Mouse (Mus musculus) embryo, embryonic 9.5 days (tissue): ENCODE measurements around the gene Col27a1.

ENCODE experiments used
- DNase-seq: peaks from one replicate; pipeline ENCODE4 v3.0.0-alpha.2; 2017; ENCODE audit errors: extremely low spot score

Gene Col27a1

DNA sequence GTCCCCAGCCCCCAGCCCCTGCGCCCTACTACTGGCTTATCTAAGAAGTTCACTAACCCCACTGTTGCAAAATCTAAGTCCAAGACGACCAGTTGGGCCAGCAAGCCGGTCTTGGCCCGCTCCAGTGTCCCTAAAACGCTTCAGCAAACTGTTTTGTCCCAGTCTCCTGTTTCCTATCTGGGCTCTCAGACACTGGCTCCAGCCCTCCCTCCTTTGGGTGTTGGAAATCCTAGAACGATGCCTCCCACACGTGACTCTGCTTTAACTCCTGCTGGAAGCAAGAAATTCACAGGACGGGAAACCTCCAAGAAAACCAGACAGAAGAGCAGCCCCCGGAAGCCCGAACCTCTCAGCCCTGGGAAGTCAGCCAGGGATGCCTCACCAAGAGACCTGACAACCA lies 11.6 kb downstream of the Col27a1 start:
- no peak for DNase-seq

DNA sequence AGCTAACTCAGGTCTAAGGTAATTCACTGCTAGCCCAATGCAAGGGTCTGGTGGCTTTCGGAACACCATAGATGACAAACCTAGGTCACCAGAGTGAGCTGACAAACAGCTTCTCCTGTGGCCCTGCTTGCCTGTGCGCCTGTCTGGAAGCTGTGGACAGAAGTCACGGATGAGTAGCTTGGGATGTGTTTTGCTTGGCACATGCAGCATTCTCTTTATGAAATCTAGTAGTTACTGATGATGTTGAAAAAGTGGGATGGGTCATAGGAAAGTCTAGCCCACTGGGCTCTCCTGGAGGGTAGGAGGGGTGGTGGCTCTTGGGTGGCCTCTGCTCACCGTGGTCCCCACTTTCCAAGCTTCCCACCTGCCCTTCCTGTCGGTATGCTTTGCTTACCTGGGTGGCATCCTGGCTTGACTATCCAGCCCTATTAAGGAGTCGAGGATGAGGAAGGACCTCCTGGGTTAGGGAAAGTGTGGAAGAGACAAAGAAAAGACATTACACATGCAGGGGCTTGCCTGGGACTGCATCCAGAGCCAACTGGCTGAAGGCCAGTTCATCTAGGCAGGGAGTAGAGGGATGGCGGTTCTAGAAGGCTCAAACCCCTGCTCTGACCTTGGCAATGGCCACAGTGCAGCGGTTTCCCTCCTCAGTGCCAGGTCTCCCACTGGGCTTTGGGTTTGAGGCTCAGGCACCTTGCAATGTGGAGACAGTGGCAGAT lies 12.5 kb downstream of the Col27a1 start:
- no peak for DNase-seq

DNA sequence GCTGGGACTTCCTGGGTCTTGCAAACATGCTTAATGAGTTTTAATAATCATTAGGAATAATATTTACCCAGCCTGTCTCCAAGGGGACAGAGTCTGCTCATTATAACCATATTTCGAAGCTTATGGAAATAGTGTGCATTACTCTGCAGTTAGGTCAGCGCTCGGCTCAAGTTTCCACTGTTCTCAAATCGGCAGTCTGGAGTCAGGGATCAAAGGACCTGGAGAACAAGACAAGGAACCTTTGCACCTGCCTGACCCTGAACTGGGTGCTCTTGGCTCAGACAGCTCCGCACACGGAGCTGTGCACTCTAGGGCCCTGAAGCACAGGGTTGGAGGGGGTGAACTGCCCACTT lies 13.1 kb downstream of the Col27a1 start:
- no peak for DNase-seq

DNA sequence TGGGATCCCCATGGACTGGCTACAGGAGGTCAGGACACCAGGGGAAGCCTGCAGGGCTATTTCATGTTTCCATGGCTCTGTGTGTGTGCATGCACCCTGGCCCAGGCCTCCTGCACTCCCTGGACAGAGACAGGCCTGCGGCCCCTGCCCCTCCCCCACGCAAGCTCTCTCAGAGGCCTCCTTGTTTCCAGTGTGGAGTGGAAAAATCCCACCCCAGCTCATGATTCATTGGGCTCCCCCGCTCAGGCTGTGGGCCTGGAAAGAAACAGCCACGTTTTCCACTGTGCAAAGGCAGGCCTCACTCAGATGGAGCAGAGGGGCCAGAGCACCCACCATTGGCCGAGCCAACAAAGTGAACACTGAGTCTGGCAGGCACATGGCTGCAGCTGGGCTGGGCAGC lies 15.1 kb downstream of the Col27a1 start:
- DNase-seq = no peak

DNA sequence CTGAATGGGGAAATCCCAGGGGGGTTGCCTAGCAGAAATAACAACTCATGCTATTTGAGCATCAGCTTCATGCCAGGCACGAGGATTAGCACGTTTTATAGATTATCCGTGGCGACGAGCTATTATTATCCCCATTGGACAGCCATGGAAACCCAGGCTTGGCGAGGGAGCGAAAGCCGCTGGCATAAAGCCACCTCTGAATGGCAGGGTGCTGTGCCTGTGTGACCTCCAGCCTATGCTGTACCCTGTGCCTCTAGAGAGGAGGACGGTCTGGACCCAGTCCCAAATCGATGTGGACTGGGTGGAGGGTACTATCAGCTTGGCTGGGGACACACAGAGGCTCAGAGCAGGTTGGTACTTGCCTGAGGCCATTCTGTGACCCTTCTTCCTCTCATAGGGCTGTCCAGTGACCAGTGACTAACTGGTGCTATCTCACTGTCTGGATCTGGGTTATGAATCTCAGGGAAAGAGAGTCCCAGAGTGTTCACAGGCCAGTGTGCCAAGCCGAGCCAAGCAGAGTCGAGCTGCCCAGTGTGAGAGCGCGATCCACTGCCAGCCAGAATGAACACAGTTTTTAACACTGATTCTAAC lies 16.3 kb downstream of the Col27a1 start:
- no peak for DNase-seq

DNA sequence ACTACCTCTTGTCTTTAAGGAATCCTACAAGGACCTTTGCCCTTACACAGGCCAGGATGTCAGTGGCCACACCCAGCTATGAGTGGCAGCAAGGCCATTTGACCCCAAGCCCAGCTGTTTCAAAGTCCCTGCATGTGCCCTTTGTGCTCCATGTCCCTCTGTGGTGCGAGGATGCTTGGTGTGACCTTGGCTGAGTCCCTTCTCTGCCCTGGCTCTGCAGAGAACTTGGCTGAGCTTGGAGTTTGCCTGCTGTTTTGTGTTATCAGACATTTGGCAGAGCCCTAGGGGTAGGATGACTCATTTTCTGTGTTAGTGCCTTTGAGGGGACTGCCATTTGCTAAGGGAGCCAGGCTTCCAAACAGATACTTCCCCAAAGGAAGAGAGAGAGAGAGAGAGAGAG lies 17.3 kb downstream of the Col27a1 start:
- no peak for DNase-seq

DNA sequence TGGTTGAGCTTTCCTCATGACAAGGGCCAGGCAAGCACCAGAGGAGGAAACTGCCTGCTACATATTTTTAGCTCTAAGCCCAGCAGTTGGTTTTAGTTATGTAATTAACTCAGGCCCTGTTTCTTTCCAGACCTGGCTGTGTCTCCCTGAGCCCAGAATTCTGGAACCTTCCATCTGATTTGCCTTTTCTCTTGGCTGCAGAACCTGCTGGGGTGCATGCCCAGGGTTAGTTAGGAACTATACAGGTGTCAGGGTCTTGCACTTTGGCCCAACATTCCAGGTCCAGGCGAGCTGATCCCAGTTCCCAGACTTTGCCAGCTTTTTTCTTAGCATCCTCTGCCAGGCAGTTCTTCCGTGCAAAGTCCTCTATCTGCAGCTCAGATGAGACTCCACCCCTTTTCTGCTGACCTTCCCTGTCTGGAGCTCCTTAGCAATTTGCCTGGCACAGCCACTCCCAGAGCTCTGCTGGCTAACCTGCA lies 18.8 kb downstream of the Col27a1 start:
- no peak for DNase-seq

DNA sequence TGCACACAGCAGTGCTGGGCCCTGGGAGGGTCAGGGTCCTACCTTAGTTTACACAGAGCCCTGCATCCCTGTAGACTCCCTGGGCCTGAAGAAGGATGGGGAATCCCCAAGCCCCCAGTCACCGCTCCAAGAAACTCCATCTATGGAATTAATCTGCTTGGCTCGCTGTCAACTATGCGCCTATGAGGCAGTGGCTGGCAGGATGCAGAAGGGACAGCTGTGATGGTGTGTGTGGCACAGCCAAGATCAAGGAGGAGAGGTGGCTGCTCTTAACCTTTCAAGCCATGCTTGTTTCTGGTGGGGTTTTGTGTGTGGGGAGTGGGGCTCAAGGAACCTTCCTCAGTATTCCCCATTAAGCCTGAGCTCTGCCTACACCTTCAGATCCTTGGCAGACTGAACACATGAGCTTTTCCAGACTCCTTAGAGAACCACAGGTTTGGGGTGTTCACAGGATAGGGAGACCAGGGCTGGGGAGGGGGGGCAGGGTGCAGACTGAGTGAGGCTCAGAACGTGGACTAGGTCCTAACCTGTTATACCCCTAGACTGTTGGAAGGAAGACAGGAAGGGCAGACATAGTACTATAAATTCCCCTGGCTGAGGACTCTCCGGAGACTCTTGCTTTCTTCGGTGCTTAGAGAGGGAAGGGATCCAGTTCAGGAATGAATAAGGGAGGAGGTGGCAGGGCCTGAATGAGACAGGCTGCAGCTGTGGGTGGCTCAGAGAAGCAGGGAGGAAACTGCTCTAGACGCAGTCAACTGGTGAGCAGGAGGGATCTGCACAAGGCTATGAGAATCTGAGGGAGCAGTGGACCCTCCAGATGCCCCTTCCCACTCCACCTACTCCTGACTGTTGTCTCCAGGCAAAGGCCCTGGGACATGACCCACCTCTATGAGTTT lies 20.0 kb downstream of the Col27a1 start:
- no peak for DNase-seq

DNA sequence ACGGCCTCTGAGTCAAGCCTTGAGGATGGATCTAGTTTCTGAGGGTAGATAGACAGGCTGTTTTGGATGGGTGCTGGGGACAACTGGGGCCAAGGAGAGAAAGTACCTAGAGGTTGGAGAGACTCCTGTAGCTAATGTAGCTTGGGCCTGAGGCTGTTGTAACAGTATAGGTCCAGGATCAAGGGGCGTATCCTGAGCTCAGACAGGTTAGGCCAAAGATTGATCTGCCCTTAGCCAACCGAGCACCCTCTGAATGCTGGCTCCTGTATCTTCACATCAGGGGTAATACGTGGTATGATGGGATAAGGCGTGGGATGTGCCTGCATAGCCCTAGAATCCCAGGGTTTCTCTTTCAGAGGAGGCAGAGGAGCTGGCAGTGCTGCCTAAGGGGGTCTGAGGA lies 21.0 kb downstream of the Col27a1 start:
- no peak for DNase-seq

DNA sequence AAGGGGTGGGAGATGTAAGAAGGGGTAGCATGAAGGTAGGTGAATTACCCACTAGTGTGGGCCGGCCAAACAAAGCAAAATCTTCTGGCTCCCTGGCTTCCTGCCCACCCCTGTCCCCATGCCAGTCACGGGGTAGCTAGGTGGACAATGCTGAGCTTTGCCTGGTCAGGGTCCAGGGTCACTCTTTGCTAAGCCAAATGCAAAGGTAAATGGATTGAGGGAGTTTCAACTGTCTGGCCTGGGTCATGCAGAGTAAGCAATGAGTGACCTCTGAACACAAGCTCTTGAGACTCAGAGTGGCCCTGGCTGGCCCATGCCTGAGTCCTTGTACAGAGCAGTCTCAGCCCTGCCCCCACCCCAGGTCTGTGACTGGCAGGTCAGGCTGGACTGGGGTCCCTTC lies 22.4 kb downstream of the Col27a1 start:
- DNase-seq = no peak

DNA sequence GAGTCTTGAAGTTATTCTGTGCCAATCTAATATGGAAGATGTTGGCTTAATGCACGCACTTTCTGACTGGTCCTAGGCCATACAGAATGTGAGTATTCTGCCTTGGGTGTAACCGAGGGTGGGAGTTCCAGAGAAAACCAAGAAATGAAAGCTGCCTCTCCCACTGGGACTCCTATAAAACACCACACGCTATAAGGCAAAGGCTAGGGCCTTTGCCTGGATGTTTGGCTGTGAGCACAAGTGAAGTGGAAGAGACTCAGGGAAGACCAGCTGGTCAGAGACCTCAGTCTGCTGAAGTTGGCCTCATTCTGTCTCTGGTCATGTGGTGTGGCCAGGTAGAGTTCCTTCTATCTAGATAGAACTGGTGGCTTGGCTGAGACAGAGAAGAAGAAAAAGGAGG lies 23.4 kb downstream of the Col27a1 start:
- DNase-seq = no peak

DNA sequence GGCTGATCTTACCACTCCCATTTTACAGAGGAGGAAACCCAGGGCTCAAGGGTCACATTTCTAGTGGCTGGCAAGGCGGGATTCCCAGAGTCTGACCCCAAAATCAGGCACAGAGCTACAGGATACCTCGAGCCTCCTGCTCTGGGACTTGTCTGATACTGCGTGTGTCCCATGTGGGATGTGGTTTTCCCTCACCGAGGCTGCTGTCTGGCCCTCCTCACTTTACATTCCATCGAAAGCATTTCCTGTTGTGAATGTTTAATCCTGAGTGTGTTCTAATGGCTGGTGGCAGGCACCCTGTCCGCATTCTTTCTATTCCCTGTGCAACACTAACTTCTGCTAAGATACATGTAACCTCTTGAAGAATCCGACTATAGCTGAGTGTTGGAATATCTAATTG lies 24.3 kb downstream of the Col27a1 start:
- no peak for DNase-seq

DNA sequence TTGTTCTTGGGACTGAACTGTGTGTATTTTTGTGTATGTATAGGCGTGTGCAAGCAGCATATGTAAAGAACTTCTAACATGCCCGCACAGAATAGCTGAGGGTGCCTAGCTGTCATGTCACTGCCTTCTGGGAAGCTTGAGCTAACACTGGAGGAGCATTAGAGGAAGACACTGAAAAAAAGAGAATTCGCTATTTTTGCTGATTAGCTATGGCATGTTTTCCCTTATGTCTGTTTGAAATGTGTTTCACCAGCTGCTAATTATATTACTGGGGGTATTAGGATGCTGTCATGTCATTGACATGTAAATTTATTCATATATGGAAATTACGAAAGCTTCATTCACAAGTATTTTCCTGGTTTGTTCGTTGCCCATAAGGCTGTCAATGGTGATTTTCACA lies 24.9 kb downstream of the Col27a1 start:
- no peak for DNase-seq

DNA sequence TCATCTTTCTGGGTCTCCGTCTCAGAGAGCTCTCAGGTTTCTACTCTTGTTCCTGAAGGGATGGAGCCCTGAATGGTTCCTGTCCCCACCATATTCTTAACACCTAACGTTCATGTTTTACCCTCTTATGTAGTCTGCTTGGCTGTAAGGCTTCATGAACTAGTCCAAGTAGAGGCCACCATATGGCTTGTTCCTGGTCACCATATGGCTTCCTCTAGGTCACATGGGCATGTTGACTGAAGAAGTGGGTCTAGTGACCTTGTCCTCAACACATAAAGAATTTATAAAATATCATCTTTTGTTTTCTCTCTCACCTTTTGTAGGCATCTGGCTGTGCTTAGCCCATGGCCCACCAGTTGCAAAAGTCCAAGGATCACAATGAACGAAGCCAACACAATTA lies 27.2 kb downstream of the Col27a1 start:
- no peak for DNase-seq

DNA sequence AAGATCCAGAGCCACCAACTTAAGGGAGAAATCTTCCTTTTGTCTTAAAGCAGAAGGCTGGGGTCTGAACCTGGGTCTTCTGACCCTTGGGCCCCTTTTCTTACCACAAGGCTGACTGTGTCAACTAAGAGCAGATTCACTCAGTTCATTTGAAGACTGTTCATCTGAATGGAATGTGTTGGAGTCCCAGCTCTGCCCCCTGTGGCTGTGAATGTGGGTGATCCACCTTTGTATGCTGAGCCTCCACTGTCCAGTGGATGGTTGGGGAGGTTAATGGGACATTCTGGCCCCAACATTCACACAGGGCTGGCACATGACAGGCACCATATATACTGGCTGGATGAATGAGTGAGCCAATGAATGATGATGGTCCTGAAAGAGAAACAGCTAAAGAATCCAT lies 34.2 kb downstream of the Col27a1 start:
- no peak for DNase-seq

DNA sequence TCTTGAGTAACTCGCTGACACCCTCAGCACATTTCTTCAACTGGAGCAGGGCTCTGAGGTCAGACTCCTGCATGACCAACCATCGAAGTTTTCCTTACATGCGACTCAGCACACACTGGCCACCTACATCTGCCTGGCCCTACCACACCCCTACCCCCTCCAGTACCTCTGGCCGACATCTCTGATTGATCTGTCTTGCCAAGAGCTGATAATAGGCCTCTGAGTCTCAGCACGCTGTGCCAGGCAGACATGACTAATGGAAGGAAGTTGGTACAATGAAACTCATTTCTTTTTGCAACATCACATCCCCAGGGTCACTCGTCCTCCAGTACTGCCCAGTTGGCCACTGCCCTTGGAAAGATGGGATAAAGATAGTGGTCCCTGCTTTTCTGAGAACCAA lies 35.1 kb downstream of the Col27a1 start:
- DNase-seq = no peak

DNA sequence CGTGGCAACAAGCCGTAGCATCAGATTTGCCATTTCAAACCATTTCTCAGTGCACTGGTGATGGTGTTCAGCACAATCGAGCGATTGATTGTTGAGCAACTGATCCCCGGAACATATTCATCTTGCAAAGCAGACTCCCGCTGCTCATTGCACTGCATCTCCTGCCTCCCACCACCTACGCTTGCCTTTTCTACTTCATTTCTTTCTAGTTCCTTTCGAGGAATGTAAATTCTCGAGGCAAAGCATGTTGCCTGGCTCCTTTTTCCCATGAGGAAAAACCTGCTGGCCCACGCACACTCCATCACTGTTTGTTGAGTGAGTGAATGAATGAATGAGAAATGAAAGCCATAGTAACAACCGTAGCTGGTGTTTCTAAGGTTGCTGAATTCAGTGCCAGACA lies 38.0 kb downstream of the Col27a1 start:
- no peak for DNase-seq

DNA sequence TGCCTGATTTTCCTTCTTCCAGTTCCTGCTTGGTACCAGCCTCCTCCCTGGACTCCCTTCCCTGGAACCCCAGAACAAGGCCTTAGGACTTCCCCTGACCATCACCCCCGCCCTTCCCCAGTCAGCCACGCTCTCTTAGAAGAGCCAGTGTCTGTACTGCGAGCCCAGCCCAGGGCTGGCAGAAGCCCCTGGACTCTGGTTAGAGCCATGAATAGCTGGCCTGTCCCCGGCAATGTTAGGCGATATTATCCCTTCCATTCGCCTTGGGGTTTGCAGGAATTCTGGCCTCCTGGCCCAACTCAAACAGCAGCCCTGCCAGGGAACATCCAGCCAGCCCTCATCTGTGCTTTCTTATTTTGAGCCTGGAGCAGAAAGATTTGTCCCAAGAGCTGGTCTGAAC lies 39.9 kb downstream of the Col27a1 start:
- DNase-seq = no peak

DNA sequence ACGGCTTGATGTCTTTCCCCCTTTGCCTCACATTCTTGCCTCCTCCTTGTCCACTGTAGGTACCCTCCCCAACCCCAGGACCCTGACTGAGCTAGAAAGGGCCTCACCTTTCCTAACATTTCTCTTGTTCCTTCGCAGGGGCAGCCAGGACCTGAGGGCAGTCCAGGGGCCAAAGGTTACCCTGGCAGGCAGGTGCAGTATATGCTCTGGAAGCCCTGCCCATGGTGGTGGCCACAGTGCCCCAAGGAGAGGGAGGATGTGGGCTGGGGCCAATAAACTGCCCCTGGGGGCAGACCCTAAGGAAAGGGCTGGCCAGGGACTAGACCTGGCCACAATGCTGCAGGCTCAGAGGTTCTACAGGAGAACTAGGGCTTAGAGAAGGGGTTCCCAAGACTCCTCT lies 40.3 kb downstream of the Col27a1 start:
- no peak for DNase-seq

DNA sequence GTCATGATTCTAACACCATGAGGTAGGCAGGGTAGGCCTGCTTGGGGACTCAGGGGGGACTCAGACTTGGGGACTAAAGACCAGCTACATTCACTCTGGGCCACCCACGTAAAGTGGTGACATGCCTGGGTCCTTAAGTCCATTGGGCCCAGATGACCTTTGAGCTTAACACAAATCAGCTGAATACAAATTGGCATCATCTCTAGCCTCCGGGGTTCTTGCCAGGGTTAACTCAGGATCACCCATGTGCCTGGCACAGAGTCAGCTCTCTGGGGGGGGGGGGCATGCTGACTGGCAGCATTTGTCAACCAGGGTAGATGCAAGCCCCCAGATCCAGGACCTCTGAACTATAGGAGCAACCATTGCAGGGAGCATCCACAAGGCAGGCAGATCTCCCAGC lies 42.6 kb downstream of the Col27a1 start:
- no peak for DNase-seq

DNA sequence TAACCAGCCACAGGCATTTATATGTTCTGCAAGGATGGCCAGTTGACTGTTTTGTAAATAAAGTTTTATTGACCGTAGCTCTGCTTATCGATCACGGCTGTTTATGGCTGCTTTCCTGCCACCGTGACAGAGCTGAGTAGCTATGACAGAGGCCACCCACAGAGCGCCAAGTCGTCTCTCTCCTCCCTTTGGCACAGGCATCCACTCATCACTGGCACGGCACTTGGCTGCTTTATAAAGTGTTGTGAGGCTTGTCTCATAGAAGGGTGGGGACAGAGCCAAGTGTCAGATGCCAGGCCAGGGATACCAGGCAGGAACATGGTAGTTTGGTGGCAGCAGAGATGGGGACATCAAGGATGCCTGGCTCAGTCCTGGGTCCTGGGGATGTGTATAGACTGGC lies 43.5 kb downstream of the Col27a1 start:
- DNase-seq = no peak

DNA sequence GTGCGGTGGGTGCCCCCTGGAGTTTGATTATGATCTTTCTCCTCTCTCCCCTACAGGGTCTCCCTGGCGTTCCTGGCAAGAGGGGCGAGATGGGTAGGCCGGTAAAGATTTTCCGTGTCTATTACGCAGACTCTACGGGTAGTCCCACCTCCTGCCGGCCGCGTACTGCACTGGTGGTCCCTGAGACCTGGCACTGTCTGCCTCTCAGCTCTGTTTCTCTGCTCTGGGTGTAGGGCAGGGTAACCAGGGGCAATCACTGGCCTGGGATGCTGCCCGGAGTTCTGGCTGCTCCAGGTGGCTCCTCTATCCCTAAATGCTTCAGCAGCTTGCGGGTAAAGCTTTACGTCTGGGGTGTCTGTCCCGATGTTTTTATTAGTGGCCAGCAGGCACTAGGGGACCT lies 44.3 kb downstream of the Col27a1 start:
- DNase-seq = no peak

DNA sequence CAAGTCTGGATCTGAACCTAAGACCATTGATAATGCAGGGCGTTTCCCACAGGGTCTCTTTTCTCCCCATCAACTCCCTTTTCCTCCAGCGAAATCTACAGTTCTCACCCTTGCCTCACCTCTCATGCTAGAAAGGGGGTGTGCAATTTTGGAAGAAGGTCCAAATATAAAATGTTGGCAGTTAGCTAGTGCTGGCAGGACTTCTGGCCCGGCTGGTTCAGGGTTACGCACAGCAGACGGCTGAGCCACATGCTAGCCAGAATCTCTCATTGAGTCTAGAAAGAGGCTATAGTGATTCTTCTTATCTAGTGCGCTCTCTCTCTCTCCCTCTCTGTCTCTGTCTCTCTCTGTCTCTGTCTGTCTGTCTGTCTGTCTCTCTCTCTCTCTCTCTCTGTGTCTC lies 45.3 kb downstream of the Col27a1 start:
- no peak for DNase-seq
